Comparison of ENCODE assay signal across 15 mouse cellular contexts in the genomic region with DNA sequence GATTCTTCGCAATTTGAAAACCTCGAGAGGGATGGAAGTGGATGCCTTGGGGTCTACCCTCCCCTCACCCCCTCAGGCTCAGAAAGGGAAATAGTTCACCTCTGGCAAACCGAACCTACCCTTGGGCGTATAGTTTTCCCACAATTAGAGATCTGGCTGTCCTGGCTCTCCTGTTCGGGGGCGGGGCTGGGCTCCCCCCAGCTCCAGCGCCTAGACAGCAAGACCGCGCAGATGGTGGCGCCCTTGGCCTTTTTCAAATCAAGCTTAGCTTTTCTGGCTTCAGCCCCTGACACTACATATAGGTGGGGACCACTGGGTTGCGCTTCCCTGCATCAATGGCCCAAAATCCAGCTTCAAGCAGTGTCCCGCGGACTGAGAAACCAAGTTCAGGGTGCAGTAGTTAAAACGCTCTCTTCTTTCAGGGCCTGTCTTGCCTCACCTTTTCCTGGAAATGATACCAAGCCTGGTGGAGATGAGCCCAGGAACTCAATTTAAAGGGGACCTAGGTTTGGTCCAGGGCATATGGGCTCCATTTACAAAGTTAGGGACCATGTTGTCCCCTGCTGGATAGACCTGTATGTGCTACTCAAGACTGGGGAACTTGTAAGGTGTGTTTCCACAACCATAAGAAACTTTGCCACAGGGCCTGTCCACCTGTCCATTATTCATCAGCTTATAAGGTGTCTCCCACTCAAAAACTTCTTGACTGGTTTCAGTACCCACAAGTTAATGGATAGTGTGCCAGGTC. TPM values are rescaled to one million over a fixed set of nuclear protein-coding genes. Genes with fewer than 3 reads are reported as not detected.
DNase-seq lines count a peak whose midpoint lies in the region; ATAC-seq and TF ChIP-seq lines count a peak whose summit lies in the region.
"Had no signal": no experiment of that assay in that cellular context is flagged by ENCODE, and none has a peak within 500 bp of the region (broad histone marks: within the 10 kb centered on the region; RNA-seq: fewer than 3 reads in every experiment).

No protein-coding gene starts in this region.

- WGBS in heart, postnatal 0 days, result 18% methylated on average over 14 of the region's 14 CpGs
- WGBS in midbrain, postnatal 0 days, result 5% methylated on average over 14 of the region's 14 CpGs
- 4% methylated on average over 14 of the region's 14 CpGs for WGBS in midbrain, embryonic 15.5 days
- WGBS in limb, embryonic 11.5 days, result 17% methylated on average over 14 of the region's 14 CpGs

- peaks cover 68% of the 10 kb centered on the region for H3K27me3 ChIP-seq in heart, postnatal 0 days (ENCODE audit: control insufficient read depth, insufficient read depth, low read length)
- peaks cover 62% of the 10 kb centered on the region for H3K27me3 ChIP-seq in midbrain, postnatal 0 days (ENCODE audit: insufficient read depth, low read length)
- H3K27me3 ChIP-seq in midbrain, embryonic 15.5 days (replicated peaks), result peaks cover 65% of the 10 kb centered on the region
- peaks cover 43% of the 10 kb centered on the region for H3K27me3 ChIP-seq in limb, embryonic 11.5 days (ENCODE audit: control insufficient read depth, insufficient read depth, low read length)

- H3K36me3 ChIP-seq in heart, postnatal 0 days (replicated peaks; ENCODE audit: control insufficient read depth, insufficient read depth, low read length), result no peaks in the 10 kb centered on the region
- no peaks in the 10 kb centered on the region for H3K36me3 ChIP-seq in midbrain, postnatal 0 days (ENCODE audit: insufficient read depth, low read length)
- no peaks in the 10 kb centered on the region for H3K36me3 ChIP-seq in midbrain, embryonic 15.5 days (replicated peaks)
- H3K36me3 ChIP-seq in limb, embryonic 11.5 days (ENCODE audit: control insufficient read depth, insufficient read depth, low read length), result no peaks in the 10 kb centered on the region
- H3K36me3 ChIP-seq: hindbrain, embryonic 15.5 days; neural tube, embryonic 12.5 days had no signal

- peaks cover 3% of the 10 kb centered on the region; the same call in 1 of the 2 replicates for H3K4me1 ChIP-seq in heart, postnatal 0 days (ENCODE audit: control insufficient read depth, insufficient read depth)
- H3K4me1 ChIP-seq in midbrain, postnatal 0 days (ENCODE audit: insufficient read depth, low read length), result no peaks in the 10 kb centered on the region; the same call in 1 of the 2 replicates
- peaks cover 28% of the 10 kb centered on the region for H3K4me1 ChIP-seq in midbrain, embryonic 15.5 days
- peaks cover 16% of the 10 kb centered on the region for H3K4me1 ChIP-seq in limb, embryonic 11.5 days (ENCODE audit: control insufficient read depth, insufficient read depth, low read length)

- DNase-seq in embryo, embryonic 10.5 days (ENCODE audit: low spot score), result peak; percentile 53
- no peak for DNase-seq in embryo, embryonic 10 days (ENCODE audit: low spot score)
- DNase-seq in heart, postnatal 0 days (ENCODE audit: low spot score), result no peak
- DNase-seq in heart, postnatal 14 days, result no peak
- no peak for DNase-seq in midbrain, postnatal 0 days (ENCODE audit: low spot score)
- DNase-seq in limb, embryonic 11.5 days (ENCODE audit: low spot score), result peak; percentile 34
- DNase-seq in right cerebral cortex, postnatal 10 days (ENCODE audit: low spot score in 2 of 2), result no peak
- DNase-seq: adrenal gland, postnatal 10 days had no signal

- H3K4me2 ChIP-seq in heart, postnatal 0 days (ENCODE audit: low read depth, low read length), result no peak overlapping the region
- no peak overlapping the region for H3K4me2 ChIP-seq in midbrain, postnatal 0 days (ENCODE audit: low read depth, low read length, poor library complexity, severe bottlenecking)
- no peak overlapping the region for H3K4me2 ChIP-seq in midbrain, embryonic 15.5 days
- H3K4me2 ChIP-seq in limb, embryonic 11.5 days (ENCODE audit: low read depth, severe bottlenecking), result no peak overlapping the region
- H3K4me2 ChIP-seq: hindbrain, embryonic 15.5 days; liver, embryonic 11.5 days; neural tube, embryonic 12.5 days had no signal

- ATAC-seq in heart, postnatal 0 days (ENCODE audit: insufficient read depth, low read depth), result 0 out of 2 replicates have a peak, but pooled peaks have one; percentile 21
- ATAC-seq in midbrain, postnatal 0 days (ENCODE audit: low FRiP score), result no peak
- ATAC-seq in midbrain, embryonic 15.5 days (replicated peaks), result no peak
- no peak for ATAC-seq in limb, embryonic 11.5 days (ENCODE audit: insufficient number of reproducible peaks, low FRiP score, low TSS enrichment, low read depth)

- TF ChIP-seq EP300 in heart, postnatal 0 days (IDR thresholded peaks at IDR 0.05; ENCODE audit: low read depth), result no peak

- no peak for TF ChIP-seq CTCF in heart, postnatal 0 days (IDR thresholded peaks at IDR 0.05; ENCODE audit: low read depth)
- peak; percentile 21; the same call in 1 of the 2 replicates for TF ChIP-seq CTCF in midbrain, postnatal 0 days (IDR thresholded peaks at IDR 0.05)

- H3K9ac ChIP-seq in heart, postnatal 0 days (replicated peaks; ENCODE audit: low read depth, low read length), result no peak overlapping the region
- no peak overlapping the region for H3K9ac ChIP-seq in midbrain, postnatal 0 days (replicated peaks; ENCODE audit: low read length, poor library complexity, severe bottlenecking)
- H3K9ac ChIP-seq in midbrain, embryonic 15.5 days, result no peak overlapping the region
- no peak overlapping the region for H3K9ac ChIP-seq in limb, embryonic 11.5 days (ENCODE audit: low read length)
- H3K9ac ChIP-seq: hindbrain, embryonic 15.5 days; neural tube, embryonic 12.5 days had no signal

- no peak overlapping the region for H3K4me3 ChIP-seq in heart, postnatal 0 days (ENCODE audit: low read depth, low read length)
- H3K4me3 ChIP-seq in midbrain, postnatal 0 days (ENCODE audit: low read depth, low read length), result no peak overlapping the region
- H3K4me3 ChIP-seq in midbrain, embryonic 15.5 days, result no peak overlapping the region
- no peak overlapping the region for H3K4me3 ChIP-seq in limb, embryonic 11.5 days (ENCODE audit: low read depth, low read length)
- H3K4me3 ChIP-seq: hindbrain, embryonic 15.5 days; megakaryocyte, embryonic 14.5 days; neural tube, embryonic 12.5 days had no signal

- H3K9me3 ChIP-seq in heart, postnatal 0 days (replicated peaks; ENCODE audit: control insufficient read depth, low read length), result no peaks in the 10 kb centered on the region
- H3K9me3 ChIP-seq in midbrain, postnatal 0 days (ENCODE audit: low read length), result no peaks in the 10 kb centered on the region
- H3K9me3 ChIP-seq in midbrain, embryonic 15.5 days, result no peaks in the 10 kb centered on the region
- no peaks in the 10 kb centered on the region for H3K9me3 ChIP-seq in limb, embryonic 11.5 days (ENCODE audit: control insufficient read depth, low read length)
- H3K9me3 ChIP-seq: hindbrain, embryonic 15.5 days; neural tube, embryonic 12.5 days had no signal

- intact Hi-C loops in heart, postnatal 14 days (cut with DNase I), result no loop called here

- H3K27ac ChIP-seq in heart, postnatal 0 days (ENCODE audit: low read depth), result no peak overlapping the region
- H3K27ac ChIP-seq in midbrain, postnatal 0 days (ENCODE audit: low read depth, low read length), result no peak overlapping the region
- no peak overlapping the region for H3K27ac ChIP-seq in midbrain, embryonic 15.5 days
- H3K27ac ChIP-seq in limb, embryonic 11.5 days (replicated peaks; ENCODE audit: low read depth, low read length), result no peak overlapping the region
- H3K27ac ChIP-seq: hindbrain, embryonic 15.5 days; kidney, postnatal 0 days; neural tube, embryonic 12.5 days; stomach, postnatal 0 days had no signal

RNA-seq across cellular contexts. Expression of a gene that starts 12.5 kb away (rescaled TPM):
- 18.7 and 28.1 TPM in 2 replicates for total RNA-seq in heart, postnatal 0 days (2014; rRNA removed; ENCODE audit: low replicate concordance)
- 3.1 and 5.1 TPM in 2 replicates for polyA plus RNA-seq in heart, postnatal 0 days (2015; fragmentation: Nextera tagmentation; extraction: Ambion mirVana)
- 1 to 10 TPM; 5.8 to 9.6 TPM for total RNA-seq in heart, postnatal 14 days (2021)
- total RNA-seq in midbrain, postnatal 0 days (2014; rRNA removed), result 17.0 and 21.2 TPM in 2 replicates
- 7.7 and 8.1 TPM in 2 replicates for polyA plus RNA-seq in midbrain, postnatal 0 days (2015; fragmentation: Nextera tagmentation; extraction: Ambion mirVana)
- polyA plus RNA-seq in midbrain, embryonic 15.5 days (2015; fragmentation: Nextera tagmentation; extraction: Ambion mirVana), result 10.5 and 16.3 TPM in 2 replicates
- polyA plus RNA-seq in limb, embryonic 11.5 days (2014; fragmentation: Nextera tagmentation; extraction: Ambion mirVana), result 62.8 and 81.9 TPM in 2 replicates

Comparison
In these comparisons a context has a peak if more than half of its experiments do, and no peak if none do; other contexts are left out.
1. DNase-seq: peak in embryo, embryonic 10.5 days (single experiment) and limb, embryonic 11.5 days (single experiment); none in embryo, embryonic 10 days (single experiment), heart, postnatal 0 days (single experiment), heart, postnatal 14 days (0 of 2), midbrain, postnatal 0 days (single experiment) and right cerebral cortex, postnatal 10 days (0 of 2).